Mouse (Mus musculus): ENCODE data around the gene Srcin1.

Gene Srcin1

GRCm38 (mm10) chr11:97576136-97576906 is at the start of gene Srcin1:
Gene Srcin1, minus strand, starts transcription at chr11:97576186.
- peak; percentile 93 for DNase-seq

DNA sequence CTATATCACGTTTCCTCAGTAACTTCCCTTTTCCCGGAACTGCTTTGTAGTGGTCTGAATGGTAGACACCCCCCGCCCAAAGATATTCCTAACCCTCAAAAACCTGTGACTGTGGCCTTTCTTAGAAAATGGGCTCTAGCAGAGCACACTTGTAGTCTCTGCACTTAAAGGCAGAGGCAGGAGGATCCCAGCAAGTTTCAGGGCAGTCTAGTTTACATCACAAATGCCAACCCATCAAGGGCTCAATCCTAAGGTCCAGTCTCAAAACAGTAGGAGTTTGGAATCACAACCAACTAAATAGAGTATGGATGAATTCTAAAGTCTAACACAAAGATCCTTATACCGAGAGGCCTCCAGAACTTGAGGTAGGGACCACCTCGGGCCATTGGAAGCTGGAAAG is 49.6 kb upstream of the Srcin1 start:
- DNase-seq = no peak

DNA sequence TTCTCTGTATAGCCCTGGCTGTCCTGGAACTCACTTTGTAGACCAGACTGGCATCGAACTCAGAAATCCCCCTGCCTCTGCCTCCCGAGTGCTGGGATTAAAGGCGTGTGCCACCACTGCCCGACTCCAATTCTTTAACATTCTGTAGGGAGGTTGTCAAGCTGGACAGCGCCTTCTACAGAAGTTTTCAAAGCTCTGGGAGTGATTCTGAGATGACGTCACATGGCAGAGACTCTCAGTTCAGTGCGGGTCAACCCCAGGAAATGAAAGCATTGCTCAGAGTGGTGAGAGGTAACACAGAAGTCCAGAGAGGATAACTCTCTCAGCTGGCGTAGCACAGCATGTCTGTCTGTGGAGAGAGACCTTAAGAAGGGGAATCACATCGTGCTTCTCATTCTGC is 47.2 kb upstream of the Srcin1 start:
- no peak for DNase-seq

DNA sequence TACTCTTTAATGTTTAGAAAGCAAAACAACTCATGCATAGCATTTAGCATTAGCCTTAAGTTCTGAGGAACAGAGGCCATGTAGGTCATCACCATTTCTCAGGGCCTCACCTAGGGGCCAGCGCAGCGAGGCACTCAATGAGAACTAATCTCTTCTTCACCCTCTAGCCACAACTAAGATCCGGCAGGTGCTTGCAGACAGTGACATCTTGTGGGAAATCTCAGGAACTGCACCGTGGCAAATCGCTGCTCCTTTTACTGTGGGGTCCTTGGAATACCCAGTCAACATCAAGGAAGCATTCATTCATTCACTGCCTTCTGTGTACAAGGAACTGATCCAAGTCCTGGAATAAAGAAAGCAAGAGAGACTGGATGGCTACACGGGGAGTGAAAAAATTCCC is 46.5 kb upstream of the Srcin1 start:
- peak; percentile 79 for DNase-seq

- peak; percentile 92 for DNase-seq
These were observed 43.4 kb upstream of the Srcin1 start for GRCm38 (mm10) chr11:97619391-97619795.

GRCm38 (mm10) chr11:97618368-97618767 is 42.4 kb upstream of the Srcin1 start:
- DNase-seq = peak; percentile 49

- no peak for DNase-seq
These were observed 39.3 kb upstream of the Srcin1 start for GRCm38 (mm10) chr11:97615276-97615675.

DNA sequence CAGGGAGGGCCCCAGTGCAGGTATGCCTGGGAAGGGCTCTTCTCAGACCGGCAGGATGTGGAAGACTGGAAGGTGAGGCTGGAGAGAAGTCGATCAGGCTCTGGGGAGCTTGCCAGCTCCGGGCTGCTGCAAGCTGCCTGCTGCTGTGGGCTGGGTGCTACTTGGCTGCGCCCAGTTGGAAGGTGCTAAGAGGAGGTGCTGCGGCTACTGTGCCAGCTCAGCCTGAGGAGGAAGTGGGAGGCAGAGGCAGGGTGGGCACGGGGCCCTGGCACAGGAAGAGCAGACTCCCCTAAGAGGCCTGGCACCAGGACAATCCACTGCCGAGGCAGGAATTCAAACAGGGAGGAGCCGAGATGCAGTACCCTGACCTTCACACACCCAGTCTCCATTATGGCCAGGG is 35.1 kb upstream of the Srcin1 start:
- DNase-seq = peak; percentile 40

DNA sequence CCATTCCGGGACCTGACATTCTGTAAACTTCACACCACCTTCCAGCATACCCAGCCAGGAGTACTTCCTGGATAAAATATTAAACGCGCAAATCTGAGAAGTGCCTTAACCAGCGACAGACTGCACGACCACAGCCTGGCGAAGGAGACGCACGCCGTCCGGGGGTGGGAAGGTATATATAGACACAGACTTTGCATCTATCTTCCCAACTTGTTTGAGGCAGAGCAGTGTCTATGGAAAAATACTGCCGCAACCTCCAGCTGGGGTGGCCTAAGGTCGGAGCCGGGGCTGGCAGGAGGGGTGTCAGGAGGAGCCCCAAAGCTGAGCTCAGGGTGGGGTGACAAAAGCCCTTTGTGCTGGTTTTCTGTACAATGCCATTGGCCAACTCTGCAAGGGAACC is 33.8 kb upstream of the Srcin1 start:
- DNase-seq = no peak

GRCm38 (mm10) chr11:97608933-97609332 is 32.9 kb upstream of the Srcin1 start:
- no peak for DNase-seq

GRCm38 (mm10) chr11:97607056-97607725 is 31.2 kb upstream of the Srcin1 start:
- no peak for DNase-seq

DNA sequence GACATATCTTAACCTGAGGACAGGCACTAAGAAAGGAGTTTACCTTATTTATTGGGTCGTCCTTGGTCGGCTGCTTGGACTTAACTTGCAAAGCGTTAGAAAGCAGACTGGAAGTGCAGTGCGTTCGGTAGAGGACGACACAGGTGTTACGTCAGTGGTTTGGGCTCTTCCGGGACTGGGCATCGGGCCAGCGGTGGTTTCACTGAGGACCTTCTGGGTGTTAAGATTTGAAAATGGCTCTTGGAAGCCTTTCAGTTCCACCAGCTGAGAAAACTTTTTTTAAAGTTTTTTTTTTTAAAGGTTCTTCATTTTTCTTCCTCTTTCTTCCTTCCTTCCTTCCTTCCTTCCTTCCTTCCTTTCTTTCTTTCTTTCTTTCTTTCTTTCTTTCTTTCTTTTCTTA is 27.9 kb upstream of the Srcin1 start:
- DNase-seq = peak; percentile 64

GRCm38 (mm10) chr11:97602223-97602622 is 26.2 kb upstream of the Srcin1 start:
- DNase-seq = no peak

GRCm38 (mm10) chr11:97599104-97599503 is 23.1 kb upstream of the Srcin1 start:
- DNase-seq = no peak

DNA sequence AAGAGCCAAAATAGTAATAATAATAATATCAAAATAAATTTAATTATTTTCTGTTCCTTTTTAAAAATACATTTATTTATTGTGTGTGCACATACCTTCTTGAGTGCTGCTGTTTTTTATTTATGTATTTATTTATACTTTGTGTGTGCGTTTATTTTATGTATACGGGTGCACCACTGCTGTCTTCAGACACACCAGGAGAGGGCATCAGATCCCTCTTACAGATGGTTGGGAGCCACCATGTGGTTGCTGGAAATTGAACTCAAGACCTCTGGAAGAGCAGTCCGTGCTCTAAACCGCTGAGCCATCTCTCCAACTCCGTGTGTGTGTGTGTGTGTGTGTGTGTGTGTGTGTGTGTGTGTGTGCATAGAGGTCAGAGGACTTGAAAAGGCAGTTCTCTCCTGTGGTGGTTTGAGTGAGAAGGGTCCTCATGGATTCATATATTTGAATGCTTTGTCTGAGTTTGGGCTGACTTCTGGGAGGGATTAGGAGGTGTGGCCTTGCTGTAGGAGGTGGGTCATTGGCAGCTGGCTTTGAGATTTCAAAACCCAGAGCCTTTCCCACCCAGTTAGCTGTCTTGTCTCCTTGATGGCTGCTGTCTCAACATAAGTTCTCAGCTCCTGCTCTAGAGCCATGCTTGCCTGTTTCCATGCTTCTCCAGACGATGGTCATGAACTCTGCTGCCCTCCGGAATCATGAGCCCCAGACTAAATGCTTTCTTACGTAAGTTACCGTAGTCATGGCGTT is 22.1 kb upstream of the Srcin1 start:
- no peak for DNase-seq

GRCm38 (mm10) chr11:97594136-97594535 is 18.1 kb upstream of the Srcin1 start:
- peak; percentile 45 for DNase-seq

GRCm38 (mm10) chr11:97591910-97592309 is 15.9 kb upstream of the Srcin1 start:
- DNase-seq = no peak

DNA sequence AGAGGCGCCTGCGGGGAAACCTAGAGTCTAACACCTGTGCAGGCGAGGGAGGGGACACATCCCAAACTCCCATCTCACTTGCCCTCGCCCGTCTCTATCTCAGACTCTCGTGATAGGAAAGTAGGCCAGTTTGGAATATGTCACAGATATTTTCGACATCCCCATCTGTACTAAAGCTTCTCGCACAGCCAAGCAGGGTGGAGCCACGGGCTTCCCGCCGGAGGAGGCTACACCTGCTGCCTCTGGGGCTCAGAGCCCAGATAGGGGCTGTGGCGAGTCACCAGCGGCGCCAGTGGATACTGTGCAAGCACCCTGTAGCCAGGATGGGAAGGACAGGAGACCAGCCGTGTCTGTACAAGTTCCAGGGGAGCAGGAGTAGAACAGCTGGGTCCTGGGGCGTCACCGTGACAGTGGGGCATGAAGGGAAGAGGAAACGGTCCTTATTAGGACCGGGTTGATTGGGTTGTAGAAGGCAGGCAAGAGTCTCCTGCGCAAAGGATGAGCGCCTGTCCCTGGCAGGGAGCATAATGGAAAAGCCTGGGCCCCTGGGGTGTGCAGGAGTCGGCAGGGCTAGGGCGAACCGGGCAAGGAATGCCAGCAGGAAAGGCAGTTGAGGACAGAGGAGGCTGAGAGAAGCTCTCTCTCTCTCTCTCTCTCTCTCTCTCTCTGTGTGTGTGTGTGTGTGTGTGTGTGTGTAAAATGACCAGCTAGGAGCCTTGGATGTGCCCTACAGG is 14.4 kb upstream of the Srcin1 start:
- DNase-seq = no peak

DNA sequence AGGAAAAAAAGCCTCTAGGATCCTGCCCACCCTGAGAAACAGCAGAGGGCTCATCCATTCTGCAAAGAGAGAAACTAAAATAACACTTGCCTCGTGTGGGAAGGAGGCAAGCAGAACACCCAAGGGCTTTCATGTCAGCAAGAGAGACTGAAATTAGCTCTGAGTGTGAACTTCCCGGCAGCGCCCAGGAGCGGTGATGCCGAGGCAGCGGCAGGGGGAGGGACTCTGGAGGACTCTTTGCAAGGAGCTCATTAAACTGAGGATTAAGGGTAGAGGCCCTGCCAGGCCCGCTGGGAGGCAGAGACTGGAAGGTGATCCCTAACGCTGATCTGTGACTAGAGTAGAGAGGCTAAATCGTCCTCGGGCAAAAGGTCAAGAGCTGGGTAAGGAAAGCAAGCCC is 13.2 kb upstream of the Srcin1 start:
- no peak for DNase-seq

DNA sequence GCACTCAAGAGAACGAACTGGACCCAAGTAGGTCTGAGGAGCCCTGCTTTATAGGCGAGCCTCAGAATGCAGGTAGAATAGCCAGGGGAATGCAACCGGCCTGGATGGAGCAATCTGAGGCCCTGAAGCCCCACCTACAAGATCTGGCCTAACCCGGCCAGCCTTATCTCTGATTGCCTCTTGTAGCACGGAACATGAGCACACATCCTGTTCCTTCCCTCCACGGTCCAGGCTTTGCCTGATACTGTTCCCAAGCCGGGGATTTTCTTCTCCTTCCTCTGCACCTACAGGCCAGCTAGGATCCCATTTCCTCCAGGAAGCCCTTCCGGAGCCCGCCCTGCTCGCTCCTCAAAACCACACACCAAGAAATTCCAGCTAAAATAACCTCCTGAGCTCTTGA is 9.9 kb upstream of the Srcin1 start:
- peak; percentile 61 for DNase-seq

DNA sequence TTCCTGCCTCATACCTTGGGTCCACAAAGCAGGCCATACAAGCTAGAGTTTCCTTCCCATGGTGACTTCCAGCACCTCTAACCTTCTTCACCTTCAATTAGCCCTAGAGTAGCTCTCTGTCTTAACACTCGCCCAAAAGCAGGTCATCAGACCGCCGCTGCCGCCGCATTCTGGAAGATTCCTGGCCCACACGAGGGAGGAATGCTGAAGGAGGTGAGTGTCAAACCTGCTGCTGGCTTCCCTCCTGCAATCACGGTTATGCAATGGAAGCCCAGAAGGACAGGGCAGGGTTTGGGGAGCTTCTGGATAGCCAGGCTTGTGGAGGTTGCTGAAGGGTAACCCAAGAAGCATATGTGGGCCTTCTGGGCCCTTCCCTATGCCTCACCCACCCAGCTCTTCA is 8.5 kb upstream of the Srcin1 start:
- DNase-seq = no peak

GRCm38 (mm10) chr11:97579088-97579857 is 3.3 kb upstream of the Srcin1 start:
- no peak for DNase-seq
